Mouse (Mus musculus): Measurements from ENCODE around the gene Scamp1.
A peak's percentile ranks its signal among the peaks of the same experiment; 100 is the strongest.

Gene Scamp1

DNA sequence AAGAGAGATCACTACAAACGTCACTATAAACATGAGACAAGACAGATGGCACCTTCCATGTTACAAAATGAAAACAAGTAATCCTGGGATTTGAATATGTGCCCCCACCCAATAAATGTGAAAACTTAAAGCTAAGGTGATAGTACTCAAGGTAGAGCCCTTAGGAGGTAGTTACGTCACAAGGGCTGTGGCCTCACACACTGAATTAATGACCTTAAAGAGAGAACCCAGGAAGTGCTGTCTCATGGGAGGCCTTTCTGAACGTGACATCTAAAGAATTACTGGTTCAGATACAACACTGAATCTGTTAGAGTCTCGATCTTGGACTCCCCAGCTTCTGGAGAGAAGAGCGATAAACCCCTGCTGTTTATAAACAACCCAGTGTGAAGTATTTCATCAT lies 6.2 kb downstream of the Scamp1 start:
- no peak for DNase-seq (ENCODE audit: inconsistent age in 2 of 2, low spot score in 1 of 2)

DNA sequence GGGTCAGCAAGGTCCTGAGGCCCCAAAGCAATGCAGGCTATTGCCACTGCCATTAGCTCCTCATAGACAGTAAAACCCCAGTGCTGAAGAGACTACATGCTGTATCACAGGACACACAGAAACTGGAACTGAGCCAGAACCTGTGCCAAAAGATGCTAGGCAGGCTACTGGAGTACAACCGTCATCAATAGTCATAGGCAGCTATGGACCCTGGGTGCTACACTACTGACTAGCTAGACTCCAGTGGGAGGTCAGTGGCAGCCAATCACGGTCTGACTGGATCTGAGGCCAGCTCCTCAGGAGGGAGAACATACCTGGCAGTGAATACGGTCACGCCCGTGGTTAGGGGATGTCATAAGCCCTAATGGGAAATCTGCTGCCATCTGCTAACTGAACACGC lies 14.4 kb downstream of the Scamp1 start:
- DNase-seq (ENCODE audit: inconsistent age in 2 of 2, low spot score in 1 of 2): no peak

GRCm38 (mm10) chr13:94268201-94268600 lies 17.5 kb downstream of the Scamp1 start:
- no peak for DNase-seq (ENCODE audit: inconsistent age in 2 of 2, low spot score in 1 of 2)

GRCm38 (mm10) chr13:94267190-94267589 lies 18.5 kb downstream of the Scamp1 start:
- DNase-seq (ENCODE audit: inconsistent age in 2 of 2, low spot score in 1 of 2): no peak

DNA sequence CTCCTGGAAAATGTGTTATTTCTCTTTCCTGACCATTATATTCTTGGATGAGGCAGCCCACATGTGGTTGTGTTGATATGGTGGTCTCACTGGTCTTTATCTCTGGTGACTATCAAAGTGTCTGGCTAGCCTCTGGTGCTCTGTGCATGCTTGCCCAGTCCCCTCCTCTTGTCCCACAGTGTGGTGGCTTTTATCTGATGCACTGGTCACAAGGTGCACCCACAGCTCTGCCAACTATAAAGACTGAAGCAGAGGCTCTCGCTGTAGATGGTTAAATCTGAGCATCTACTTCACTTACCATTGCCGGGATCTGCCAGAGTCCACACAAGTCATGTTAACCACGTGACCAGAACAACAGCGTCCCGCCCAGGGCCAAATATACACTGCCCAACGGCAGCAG lies 19.1 kb downstream of the Scamp1 start:
- no peak for DNase-seq (ENCODE audit: inconsistent age in 2 of 2, low spot score in 1 of 2)

DNA sequence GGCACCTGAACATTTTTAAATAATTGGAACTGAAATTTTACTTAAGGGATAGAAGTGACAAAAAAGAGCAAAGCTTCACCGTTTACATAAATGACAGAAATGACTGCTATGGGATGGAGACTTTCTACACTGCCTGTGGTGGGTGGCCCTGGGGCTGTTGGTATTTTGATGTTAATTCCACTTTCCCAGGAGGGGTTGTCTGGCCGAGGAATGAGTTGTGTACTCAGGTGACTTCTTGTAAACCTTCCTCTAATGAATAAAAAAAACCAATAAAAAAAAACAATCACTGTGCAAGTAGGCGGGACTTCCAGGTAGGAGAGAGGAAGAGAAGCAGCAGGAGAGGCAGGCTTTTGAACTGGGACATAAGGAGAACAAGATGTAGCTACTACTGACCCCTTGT lies 20.4 kb downstream of the Scamp1 start:
- no peak for DNase-seq (ENCODE audit: inconsistent age in 2 of 2, low spot score in 1 of 2)

GRCm38 (mm10) chr13:94263943-94264342 lies 21.7 kb downstream of the Scamp1 start:
- DNase-seq (ENCODE audit: inconsistent age in 2 of 2, low spot score in 1 of 2): peak; percentile 38 to 69

DNA sequence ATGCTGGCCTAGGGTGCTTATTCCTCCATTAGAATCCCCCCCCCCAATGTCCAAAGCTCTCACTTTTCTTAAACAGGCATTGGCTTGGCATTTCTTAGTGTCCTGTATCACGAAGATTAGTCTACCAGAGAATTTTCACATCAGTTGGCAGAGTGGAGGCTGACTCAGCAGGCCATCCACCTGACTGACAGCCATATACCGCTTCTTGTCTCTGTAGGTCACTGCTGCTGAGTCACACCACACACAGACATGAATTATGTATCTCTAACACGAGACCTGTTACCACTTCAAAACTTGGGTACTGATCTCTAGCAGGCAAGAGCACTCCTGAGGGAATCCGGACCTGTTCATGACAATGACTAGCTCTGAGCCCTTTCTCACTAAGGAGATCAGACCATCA lies 23.1 kb downstream of the Scamp1 start:
- DNase-seq (ENCODE audit: inconsistent age in 2 of 2, low spot score in 1 of 2): peak; percentile 82 to 88

GRCm38 (mm10) chr13:94261624-94262023 lies 24.0 kb downstream of the Scamp1 start:
- DNase-seq (ENCODE audit: inconsistent age in 2 of 2, low spot score in 1 of 2): no peak

- no peak for DNase-seq (ENCODE audit: inconsistent age in 2 of 2, low spot score in 1 of 2)
These were observed 24.7 kb downstream of the Scamp1 start for GRCm38 (mm10) chr13:94260961-94261360.

DNA sequence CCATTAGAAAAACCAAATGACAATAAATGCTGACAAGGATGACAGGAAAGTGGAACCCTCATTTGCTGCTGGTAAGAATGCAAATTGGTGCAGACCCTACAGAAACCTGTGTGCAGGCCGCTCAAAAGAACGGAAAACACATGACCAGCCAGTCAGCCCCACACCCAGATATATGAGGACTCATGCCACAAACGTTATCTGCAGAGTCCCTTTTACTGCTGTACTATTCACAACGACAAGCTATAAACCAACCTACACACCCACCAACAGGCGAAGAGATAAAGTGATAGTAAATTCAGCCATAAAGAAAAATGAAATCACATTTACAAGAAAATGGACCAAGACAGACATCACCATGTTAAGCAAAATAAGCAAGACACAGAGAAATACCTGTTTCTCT lies 26.4 kb downstream of the Scamp1 start:
- no peak for DNase-seq (ENCODE audit: inconsistent age in 2 of 2, low spot score in 1 of 2)

DNA sequence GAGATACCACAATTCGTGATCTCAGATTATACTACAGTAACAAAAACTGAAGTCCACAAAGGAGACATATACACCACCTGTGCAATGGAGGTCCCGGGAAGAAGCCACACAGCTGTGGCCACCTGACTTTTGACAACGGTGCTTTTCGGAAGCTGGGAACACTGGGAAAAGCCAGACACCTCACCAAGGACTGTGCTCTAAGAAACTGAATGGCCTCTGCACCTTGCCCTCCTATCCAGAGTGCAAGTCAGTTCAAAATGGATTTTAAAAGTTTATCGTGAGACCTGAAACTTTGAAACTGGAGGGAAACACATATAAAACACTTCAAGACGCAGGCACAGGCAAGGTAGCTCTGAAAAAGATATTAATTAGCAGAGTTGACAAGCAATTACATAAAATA lies 27.1 kb downstream of the Scamp1 start:
- DNase-seq (ENCODE audit: inconsistent age in 2 of 2, low spot score in 1 of 2): no peak

DNA sequence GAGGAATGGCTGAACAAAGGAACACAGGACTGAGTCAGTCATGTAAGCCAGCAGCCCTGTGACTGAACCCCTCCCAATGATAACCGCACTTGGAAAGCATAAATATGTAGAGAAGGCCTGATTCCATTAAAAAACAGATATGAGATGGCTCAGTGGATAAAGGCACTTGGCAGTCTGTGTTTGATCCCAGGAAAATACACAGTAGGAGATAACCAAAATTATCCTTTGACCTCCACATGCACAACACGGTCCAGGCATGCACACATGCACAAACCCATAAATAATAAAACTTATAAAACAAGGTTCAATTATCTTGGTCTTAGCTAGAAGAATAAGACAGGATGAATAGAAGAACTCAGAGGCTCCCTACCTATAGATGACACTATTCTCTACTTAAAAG lies 27.9 kb downstream of the Scamp1 start:
- no peak for DNase-seq (ENCODE audit: inconsistent age in 2 of 2, low spot score in 1 of 2)

DNA sequence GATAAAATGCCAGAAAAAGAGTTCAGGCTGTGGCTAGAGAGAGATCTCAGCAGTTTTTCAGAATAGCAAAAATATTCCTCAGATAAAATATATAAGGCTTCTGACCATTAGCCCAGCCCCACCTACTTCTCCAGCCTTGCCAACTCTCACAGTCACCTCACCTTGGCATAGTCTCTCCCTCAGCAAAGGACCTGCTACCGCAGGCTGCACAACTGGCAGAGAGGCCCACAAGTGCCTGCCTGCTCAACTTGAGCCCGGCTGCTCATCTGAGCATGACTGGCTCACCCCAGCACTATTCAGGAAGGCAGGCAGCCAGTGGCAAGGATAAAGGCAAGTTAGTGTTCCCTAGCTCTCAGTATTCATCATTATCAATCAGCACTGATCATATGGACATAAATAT lies 30.5 kb downstream of the Scamp1 start:
- no peak for DNase-seq (ENCODE audit: inconsistent age in 2 of 2, low spot score in 1 of 2)

- DNase-seq (ENCODE audit: inconsistent age in 2 of 2, low spot score in 1 of 2): no peak
These were observed 31.4 kb downstream of the Scamp1 start for GRCm38 (mm10) chr13:94254286-94254685.

DNA sequence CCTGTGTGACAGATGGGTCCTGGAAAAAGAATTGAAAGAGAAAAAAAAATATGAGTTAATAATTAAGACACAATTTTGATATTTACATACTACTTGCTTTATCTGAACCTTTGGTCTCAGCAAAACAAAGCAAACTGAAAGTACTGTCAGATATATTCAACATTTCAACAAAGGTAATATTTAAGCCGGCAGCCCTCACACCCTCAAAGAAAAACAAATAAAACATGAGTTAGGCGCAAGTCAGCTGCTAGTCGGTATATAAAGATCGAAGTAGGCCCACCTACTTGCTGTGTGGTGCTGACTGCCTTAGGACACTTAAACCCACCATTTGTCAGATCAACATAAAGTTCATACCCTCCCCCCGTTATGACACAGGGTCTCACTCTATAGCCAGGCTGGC lies 32.6 kb downstream of the Scamp1 start:
- DNase-seq (ENCODE audit: inconsistent age in 2 of 2, low spot score in 1 of 2): no peak

GRCm38 (mm10) chr13:94250761-94251160 lies 34.9 kb downstream of the Scamp1 start:
- no peak for DNase-seq (ENCODE audit: inconsistent age in 2 of 2, low spot score in 1 of 2)

DNA sequence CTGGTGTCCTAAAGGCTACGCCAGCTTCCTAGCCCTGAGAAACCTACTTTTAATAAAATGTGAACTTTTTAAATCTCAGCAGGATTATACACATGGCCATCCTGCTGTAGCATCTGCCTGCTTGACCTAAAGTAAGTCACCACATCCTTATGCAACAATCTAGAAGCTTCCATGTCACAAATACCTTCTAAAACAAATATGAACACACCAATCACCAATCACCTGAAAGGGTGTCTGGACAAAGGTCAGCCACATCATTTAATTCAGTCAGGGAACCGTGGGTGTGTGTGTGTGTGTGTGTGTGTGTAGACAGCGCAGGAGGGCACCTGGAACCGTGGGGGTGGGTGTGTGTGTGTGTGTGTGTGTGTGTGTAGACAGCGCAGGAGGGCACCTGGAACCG lies 35.5 kb downstream of the Scamp1 start:
- no peak for DNase-seq (ENCODE audit: inconsistent age in 2 of 2, low spot score in 1 of 2)

DNA sequence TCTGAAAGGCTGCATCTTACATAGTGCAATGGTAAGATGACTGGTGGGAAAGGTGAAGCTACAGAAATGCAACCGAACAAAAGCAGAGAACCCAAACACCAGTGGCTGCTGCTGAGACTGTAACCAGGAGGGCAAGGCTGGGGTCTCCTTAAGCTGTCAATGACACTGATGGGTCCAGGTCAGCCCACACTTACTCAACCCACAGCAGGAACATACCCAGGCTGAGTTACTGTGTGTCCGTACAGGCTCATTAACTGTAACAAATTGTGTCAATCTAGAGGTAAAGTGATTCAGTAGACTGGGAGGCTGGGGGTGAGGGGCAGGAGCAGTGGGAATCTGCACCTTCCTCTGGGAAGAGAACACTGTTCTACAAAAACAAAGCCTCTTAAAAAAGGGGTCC lies 42.8 kb downstream of the Scamp1 start:
- DNase-seq (ENCODE audit: inconsistent age in 2 of 2, low spot score in 1 of 2): no peak

GRCm38 (mm10) chr13:94241892-94242524 lies 43.6 kb downstream of the Scamp1 start:
- DNase-seq (ENCODE audit: inconsistent age in 2 of 2, low spot score in 1 of 2): no peak

- no peak for DNase-seq (ENCODE audit: inconsistent age in 2 of 2, low spot score in 1 of 2)
These were observed 44.8 kb downstream of the Scamp1 start for GRCm38 (mm10) chr13:94240873-94241272.

DNA sequence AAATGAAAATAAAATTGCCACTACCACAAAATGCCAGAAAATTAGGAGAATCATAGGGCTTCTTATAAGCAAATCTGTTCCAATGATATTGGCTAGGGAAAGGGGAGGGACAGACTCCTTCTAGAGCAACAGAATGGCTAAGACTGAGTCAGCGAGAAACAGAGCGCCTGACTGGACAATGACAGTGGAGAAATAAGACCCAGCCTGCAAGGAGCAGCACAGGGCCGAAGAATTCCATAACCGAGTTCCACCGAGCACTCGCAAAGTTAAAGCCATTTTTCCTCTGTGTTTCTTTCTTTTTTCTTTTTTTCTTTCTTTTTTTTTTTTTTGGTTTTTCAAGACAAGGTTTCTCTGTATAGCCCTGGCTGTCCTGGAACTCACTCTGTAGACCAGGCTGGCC lies 45.5 kb downstream of the Scamp1 start:
- DNase-seq (ENCODE audit: inconsistent age in 2 of 2, low spot score in 1 of 2): no peak

DNA sequence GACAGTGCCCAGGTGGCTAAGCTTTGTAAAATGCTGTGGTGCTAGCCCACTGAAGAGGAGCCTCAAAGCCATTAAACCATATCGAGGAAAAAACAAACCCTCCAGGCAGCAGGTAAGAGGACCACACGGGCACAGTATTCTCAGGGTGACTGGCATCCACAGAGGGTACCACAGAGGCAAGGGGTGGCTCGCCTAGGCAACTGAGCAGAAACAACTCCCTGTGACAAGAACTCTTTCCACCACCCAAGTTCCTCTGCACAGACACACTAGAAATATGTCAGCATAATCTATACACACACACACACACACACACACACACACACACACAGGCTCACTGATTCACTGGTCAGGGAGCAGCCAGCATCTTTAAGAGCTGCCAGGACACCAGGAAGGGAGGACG lies 46.2 kb downstream of the Scamp1 start:
- DNase-seq (ENCODE audit: inconsistent age in 2 of 2, low spot score in 1 of 2): no peak

DNA sequence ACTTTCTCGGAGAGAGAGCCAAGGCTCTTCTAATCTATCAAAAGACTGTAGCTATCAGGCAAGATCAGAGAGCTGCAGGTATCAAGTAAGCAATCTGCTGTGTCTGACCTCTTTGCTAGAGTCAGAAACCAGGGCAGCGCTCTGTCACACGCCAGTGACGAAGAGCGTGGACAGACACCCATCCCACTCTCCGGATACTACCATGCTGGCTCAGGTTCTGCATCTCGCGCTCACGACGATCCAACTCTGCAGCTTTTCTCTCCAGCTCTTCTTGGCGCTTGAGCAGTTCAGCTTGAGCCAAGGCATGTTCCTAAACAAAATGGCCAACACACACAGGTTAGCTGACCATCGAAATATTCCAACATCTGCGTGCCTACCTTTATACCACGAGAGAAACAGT lies 53.8 kb downstream of the Scamp1 start:
- DNase-seq (ENCODE audit: inconsistent age in 2 of 2, low spot score in 1 of 2): peak in 1 of 2 experiments; percentile 35

Data from adrenal gland, adult (tissue).